Mouse (Mus musculus) kidney, adult 9 months (tissue): ENCODE data around the gene Duoxa1.

Experiments used
- DNase-seq: peaks from one replicate; pipeline ENCODE4 v3.0.0; 2022

The Duoxa1 gene

DNA sequence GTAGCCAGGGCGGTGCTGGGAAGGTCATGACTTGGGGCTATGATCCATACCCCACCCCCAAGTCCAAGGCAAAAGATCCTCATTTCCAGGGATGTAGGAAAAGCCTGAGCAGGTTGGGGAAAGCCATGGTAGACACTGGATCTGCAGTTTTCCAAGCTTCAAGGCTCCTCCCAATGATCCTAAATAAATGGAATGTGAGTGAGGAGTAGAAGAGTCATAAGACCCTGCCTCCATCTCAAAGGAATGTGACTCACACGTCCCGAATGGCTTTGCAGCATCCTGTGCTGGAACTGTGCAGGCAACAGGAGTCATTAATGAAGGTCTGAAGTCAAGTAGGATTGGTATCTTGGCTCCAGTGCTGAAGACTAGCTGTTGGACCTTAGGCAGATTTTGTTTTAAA, 14.5 kb upstream of the Duoxa1 start:
- no peak for DNase-seq

- DNase-seq, result no peak
These were observed 11.8 kb upstream of the Duoxa1 start for GRCm38 (mm10) chr2:122325361-122325760.

GRCm38 (mm10) chr2:122324586-122324985, 11.1 kb upstream of the Duoxa1 start:
- DNase-seq, result peak; percentile 54

DNA sequence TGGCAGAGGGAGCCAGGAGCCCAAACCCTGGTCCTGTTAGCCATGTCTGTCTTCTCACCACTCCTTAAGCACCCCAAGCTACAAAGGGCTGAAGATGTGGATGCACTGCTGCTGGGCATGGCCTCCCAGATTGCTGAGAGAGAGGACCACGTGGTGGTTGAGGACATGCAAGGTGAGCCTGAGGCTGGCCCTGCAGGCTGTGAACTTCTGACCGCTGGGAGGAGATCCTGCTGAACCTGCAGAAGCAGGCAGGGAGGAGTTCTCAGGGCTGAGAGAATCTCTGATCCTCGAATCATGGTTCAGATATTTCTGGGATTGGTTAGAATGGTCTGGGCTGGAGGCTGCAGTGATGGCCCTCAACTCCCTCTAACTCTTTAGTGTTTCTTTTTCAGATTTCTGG, 10.4 kb upstream of the Duoxa1 start:
- peak; percentile 58 for DNase-seq

DNA sequence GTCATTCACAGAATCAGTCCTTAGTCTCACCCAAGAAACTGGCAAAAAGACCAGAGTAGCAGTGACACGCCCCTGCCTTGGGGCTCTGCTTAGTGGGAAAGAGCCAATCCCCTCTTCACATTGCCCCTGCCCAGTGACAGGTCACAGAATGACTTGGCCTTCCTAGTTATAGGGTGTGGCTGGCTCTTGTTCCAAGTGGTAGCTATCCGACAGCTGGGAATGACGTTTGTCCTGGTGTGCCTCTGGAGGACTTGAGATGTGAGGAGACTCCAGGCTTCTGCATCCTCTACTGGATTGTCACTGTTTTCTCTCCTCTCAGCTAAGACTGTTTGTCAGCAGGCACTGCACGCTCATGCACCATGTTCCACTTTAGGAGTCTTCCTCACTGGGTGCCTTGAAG, 3.9 kb upstream of the Duoxa1 start:
- DNase-seq, result no peak

GRCm38 (mm10) chr2:122315372-122315771, 1.8 kb upstream of the Duoxa1 start, which contains the start of gene Duox1:
TSS of gene Duox1 (plus strand) at chr2:122315672.
- DNase-seq, result no peak

- DNase-seq, result peak; percentile 60
These were observed 660 bp downstream of the Duoxa1 start for GRCm38 (mm10) chr2:122312722-122313417.

- DNase-seq, result no peak
These were observed 2.0 kb downstream of the Duoxa1 start for GRCm38 (mm10) chr2:122311561-122311960.

- DNase-seq, result no peak
These were observed 3.9 kb downstream of the Duoxa1 start for GRCm38 (mm10) chr2:122309647-122310046.

- DNase-seq, result no peak
These were observed 7.3 kb downstream of the Duoxa1 start for GRCm38 (mm10) chr2:122306184-122306583.

GRCm38 (mm10) chr2:122305097-122305892, 8.2 kb downstream of the Duoxa1 start:
- no peak for DNase-seq

GRCm38 (mm10) chr2:122304544-122304943, 9.0 kb downstream of the Duoxa1 start:
- DNase-seq, result no peak

GRCm38 (mm10) chr2:122302574-122303241, 10.8 kb downstream of the Duoxa1 start:
- DNase-seq, result peak; percentile 85

DNA sequence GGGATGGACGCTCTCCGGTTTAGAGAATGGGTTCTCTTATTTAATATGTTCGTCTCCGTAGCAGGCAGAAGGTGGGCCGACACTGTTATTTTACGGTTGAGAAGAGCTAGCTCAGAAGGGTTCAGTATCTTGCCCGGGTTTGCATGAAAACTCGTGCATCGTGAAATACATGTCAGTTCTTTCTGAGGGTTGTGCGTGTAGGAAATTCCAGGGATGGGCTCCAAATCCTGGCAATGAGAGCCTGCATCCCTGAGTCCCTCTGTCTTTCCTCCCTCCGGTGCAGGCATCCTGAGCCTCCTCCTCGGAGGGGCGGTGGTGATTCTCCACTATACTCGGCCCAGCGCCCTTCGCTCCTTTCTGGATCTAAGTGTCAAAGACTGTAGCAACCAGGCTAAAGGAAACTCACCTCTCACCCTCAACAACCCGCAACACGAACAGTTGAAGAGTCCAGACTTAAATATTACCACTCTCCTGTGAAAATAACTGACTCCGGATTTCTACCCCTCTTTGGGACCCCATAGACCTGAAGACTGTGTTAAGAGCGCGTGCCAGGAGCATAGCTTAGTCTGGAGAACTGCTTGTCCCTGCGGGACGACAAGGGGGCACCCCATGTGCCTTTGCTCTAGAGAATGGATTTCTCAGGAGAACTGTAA, 11.5 kb downstream of the Duoxa1 start:
- DNase-seq, result no peak

- no peak for DNase-seq
These were observed 12.2 kb downstream of the Duoxa1 start for GRCm38 (mm10) chr2:122301081-122301920.

- DNase-seq, result no peak
These were observed 12.9 kb downstream of the Duoxa1 start for GRCm38 (mm10) chr2:122300656-122301020.

- no peak for DNase-seq
These were observed 13.4 kb downstream of the Duoxa1 start for GRCm38 (mm10) chr2:122299911-122300655.

GRCm38 (mm10) chr2:122298596-122299490, 14.7 kb downstream of the Duoxa1 start, which contains the start of gene Duoxa2:
TSS of gene Duoxa2 (plus strand) at chr2:122298900.
- DNase-seq, result peak; percentile 29

GRCm38 (mm10) chr2:122298096-122298499, 15.4 kb downstream of the Duoxa1 start, which contains the start of gene Duox2:
TSS of gene Duox2 (minus strand) at chr2:122298449.
- DNase-seq, result no peak
